Mouse (Mus musculus): ENCODE data around the gene Fam3b. TPM values are rescaled to one million over a fixed set of nuclear protein-coding genes. Genes with fewer than 3 reads are reported as not detected.

The Fam3b gene
- polyA plus RNA-seq, 1 experiment from 2014 or later: not detected

GRCm38 (mm10) chr16:97467993-97468791, 46.4 kb downstream of the Fam3b start:
- WGBS: 85% methylated on average over 4 of the region's 4 CpGs
- no peaks in the 10 kb centered on the region for H3K36me3 ChIP-seq (ENCODE audit: control insufficient read depth, insufficient read depth, low read length)
- no peaks in the 10 kb centered on the region for H3K9me3 ChIP-seq (ENCODE audit: control insufficient read depth, low read length)
- no peak overlapping the region for H3K4me3 ChIP-seq (ENCODE audit: low read length)
- H3K4me2 ChIP-seq (replicated peaks; ENCODE audit: low read depth, low read length): no peak overlapping the region
- H3K27me3 ChIP-seq (ENCODE audit: control insufficient read depth, insufficient read depth, low read length): no peaks in the 10 kb centered on the region
- ATAC-seq (ENCODE audit: low FRiP score, low TSS enrichment): no peak
- H3K4me1 ChIP-seq (ENCODE audit: control insufficient read depth, insufficient read depth, low read length): no peaks in the 10 kb centered on the region
- no peak overlapping the region for H3K9ac ChIP-seq (ENCODE audit: low read depth, low read length)
- H3K27ac ChIP-seq (ENCODE audit: low read depth, low read length): no peak overlapping the region

GRCm38 (mm10) chr16:97467472-97467871, 47.1 kb downstream of the Fam3b start:
- Histone ChIP-seq H3K36me3 (ENCODE audit: control insufficient read depth, insufficient read depth, low read length) (no peaks in the 10 kb centered on the region), H3K4me1 (ENCODE audit: control insufficient read depth, insufficient read depth, low read length) (no peaks in the 10 kb centered on the region), H3K27me3 (ENCODE audit: control insufficient read depth, insufficient read depth, low read length) (no peaks in the 10 kb centered on the region), H3K9ac (ENCODE audit: low read depth, low read length) (no peak overlapping the region), H3K4me2 (replicated peaks; ENCODE audit: low read depth, low read length) (no peak overlapping the region), H3K27ac (ENCODE audit: low read depth, low read length) (no peak overlapping the region), H3K4me3 (ENCODE audit: low read length) (no peak overlapping the region), H3K9me3 (ENCODE audit: control insufficient read depth, low read length) (no peaks in the 10 kb centered on the region)
- WGBS: 78% methylated on average over 3 of the region's 3 CpGs
- no peak for ATAC-seq (ENCODE audit: low FRiP score, low TSS enrichment)

GRCm38 (mm10) chr16:97466182-97466957, 48.2 kb downstream of the Fam3b start:
- no peak for ATAC-seq (ENCODE audit: low FRiP score, low TSS enrichment)
- no peaks in the 10 kb centered on the region for H3K27me3 ChIP-seq (ENCODE audit: control insufficient read depth, insufficient read depth, low read length)
- H3K9ac ChIP-seq (ENCODE audit: low read depth, low read length): no peak overlapping the region
- H3K4me3 ChIP-seq (ENCODE audit: low read length): no peak overlapping the region
- H3K4me1 ChIP-seq (ENCODE audit: control insufficient read depth, insufficient read depth, low read length): no peaks in the 10 kb centered on the region
- no peaks in the 10 kb centered on the region for H3K36me3 ChIP-seq (ENCODE audit: control insufficient read depth, insufficient read depth, low read length)
- H3K4me2 ChIP-seq (replicated peaks; ENCODE audit: low read depth, low read length): no peak overlapping the region
- 51% methylated on average over 4 of the region's 4 CpGs for WGBS
- H3K9me3 ChIP-seq (ENCODE audit: control insufficient read depth, low read length): no peaks in the 10 kb centered on the region
- no peak overlapping the region for H3K27ac ChIP-seq (ENCODE audit: low read depth, low read length)

DNA sequence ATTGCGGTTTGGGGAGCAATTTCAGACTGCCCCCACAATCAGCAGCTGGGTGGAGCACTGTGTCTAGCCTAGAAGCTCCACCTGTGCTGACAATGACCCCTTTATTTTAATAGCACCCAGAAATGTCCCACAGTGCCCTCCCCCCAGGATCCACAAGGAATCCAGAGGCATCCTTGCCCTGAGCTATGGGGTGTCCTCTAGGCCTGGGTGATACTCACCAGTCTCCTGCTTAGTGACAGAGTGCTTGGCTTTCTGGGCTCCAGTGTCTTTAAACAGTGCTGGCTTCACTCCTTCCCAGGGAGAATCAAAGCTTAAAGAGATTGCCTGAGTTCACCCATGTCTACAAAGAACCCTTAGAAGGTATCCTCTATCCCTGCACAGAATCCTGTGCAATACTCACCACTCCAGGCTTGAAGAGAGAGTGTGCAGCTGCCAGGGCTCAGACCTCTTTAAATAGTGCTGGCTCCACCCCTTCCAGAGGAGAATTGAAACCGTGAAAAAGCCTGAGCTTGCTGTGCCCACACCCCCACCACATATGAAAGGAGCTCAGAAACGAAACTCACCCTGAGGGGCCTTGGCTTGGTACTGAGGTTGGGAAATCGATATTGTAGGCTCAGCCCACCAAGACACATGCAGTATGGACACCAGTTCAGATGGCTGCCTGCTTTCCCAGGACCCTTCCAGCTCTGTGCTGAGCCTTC, 52.0 kb downstream of the Fam3b start, which contains the start of gene Mx1:
Mx1 (minus strand) TSS at position 427 of the 701 bp plus-strand sequence.
- no peak for ATAC-seq (ENCODE audit: low FRiP score, low TSS enrichment)
- no peak within 1 kb of the TSS for H3K4me3 ChIP-seq (ENCODE audit: low read length)

DNA sequence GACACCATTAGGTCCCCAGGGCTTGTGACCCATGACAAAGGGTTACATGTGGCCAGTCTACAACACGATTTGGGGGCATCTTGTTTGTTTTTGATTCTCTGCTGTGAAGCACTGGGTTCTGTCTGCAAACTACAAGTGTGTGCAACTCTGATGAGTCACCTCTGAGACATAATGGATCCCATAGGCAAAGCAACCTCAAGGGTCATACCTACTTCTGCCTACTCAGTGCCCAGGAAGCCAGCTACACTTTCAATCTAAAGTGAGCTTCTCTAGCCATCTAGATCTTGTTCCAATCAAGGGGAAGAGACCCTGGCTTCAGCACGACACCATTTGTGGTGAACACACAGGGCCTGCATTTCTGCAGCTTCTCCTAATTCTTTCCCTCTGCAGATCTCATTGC, 53.3 kb downstream of the Fam3b start:
- H3K27ac ChIP-seq (ENCODE audit: low read depth, low read length): no peak overlapping the region
- no peaks in the 10 kb centered on the region for H3K27me3 ChIP-seq (ENCODE audit: control insufficient read depth, insufficient read depth, low read length)
- 69% methylated on average over 2 of the region's 2 CpGs for WGBS
- H3K4me1 ChIP-seq (ENCODE audit: control insufficient read depth, insufficient read depth, low read length): no peaks in the 10 kb centered on the region
- no peak overlapping the region for H3K4me2 ChIP-seq (replicated peaks; ENCODE audit: low read depth, low read length)
- no peak for ATAC-seq (ENCODE audit: low FRiP score, low TSS enrichment)
- no peak overlapping the region for H3K9ac ChIP-seq (ENCODE audit: low read depth, low read length)
- H3K9me3 ChIP-seq (ENCODE audit: control insufficient read depth, low read length): peaks cover 4% of the 10 kb centered on the region; the same call in 1 of the 2 replicates
- H3K4me3 ChIP-seq (ENCODE audit: low read length): no peak overlapping the region
- H3K36me3 ChIP-seq (ENCODE audit: control insufficient read depth, insufficient read depth, low read length): no peaks in the 10 kb centered on the region

More for the DNA sequence above, 52.0 kb downstream of the Fam3b start, which contains the start of gene Mx1:
- Histone ChIP-seq H3K4me2 (replicated peaks; ENCODE audit: low read depth, low read length) (no peak within 1 kb of the TSS), H3K4me1 (ENCODE audit: control insufficient read depth, insufficient read depth, low read length) (no peaks in the 10 kb centered on the region), H3K36me3 (ENCODE audit: control insufficient read depth, insufficient read depth, low read length) (no peaks in the 10 kb centered on the region), H3K27me3 (ENCODE audit: control insufficient read depth, insufficient read depth, low read length) (no peaks in the 10 kb centered on the region), H3K9me3 (ENCODE audit: control insufficient read depth, low read length) (peaks cover 4% of the 10 kb centered on the region; the same call in 1 of the 2 replicates), H3K9ac (ENCODE audit: low read depth, low read length) (no peak within 1 kb of the TSS), H3K27ac (ENCODE audit: low read depth, low read length) (no peak within 1 kb of the TSS)
- WGBS: 33% methylated on average over 4 of the region's 4 CpGs

DNA sequence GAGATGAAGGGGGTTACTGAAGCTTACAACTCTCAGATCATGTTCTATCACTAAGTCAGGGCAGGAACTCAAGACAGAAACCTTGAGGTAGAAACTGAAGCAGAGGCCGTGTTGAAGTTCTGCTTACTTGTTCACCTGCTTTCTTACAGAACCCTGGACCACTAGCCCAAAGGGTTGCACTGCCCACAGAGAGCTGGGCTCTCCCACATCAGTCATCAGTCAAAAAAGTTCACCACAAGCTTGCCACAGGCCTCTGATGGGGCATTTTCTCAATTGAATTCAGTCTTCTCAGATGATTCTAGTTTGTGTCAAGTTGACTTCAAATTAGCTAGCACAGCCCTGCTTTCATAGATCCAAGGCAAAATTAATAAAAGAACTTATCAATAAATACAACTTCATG, 54.8 kb downstream of the Fam3b start:
- Histone ChIP-seq H3K4me1 (ENCODE audit: control insufficient read depth, insufficient read depth, low read length) (no peaks in the 10 kb centered on the region), H3K27ac (ENCODE audit: low read depth, low read length) (no peak overlapping the region), H3K4me2 (replicated peaks; ENCODE audit: low read depth, low read length) (no peak overlapping the region), H3K36me3 (ENCODE audit: control insufficient read depth, insufficient read depth, low read length) (no peaks in the 10 kb centered on the region), H3K9me3 (ENCODE audit: control insufficient read depth, low read length) (peaks cover 4% of the 10 kb centered on the region; the same call in 1 of the 2 replicates), H3K4me3 (ENCODE audit: low read length) (no peak overlapping the region), H3K9ac (ENCODE audit: low read depth, low read length) (no peak overlapping the region), H3K27me3 (ENCODE audit: control insufficient read depth, insufficient read depth, low read length) (no peaks in the 10 kb centered on the region)
- 54% methylated on average over 1 of the region's 1 CpGs for WGBS
- ATAC-seq (ENCODE audit: low FRiP score, low TSS enrichment): no peak

DNA sequence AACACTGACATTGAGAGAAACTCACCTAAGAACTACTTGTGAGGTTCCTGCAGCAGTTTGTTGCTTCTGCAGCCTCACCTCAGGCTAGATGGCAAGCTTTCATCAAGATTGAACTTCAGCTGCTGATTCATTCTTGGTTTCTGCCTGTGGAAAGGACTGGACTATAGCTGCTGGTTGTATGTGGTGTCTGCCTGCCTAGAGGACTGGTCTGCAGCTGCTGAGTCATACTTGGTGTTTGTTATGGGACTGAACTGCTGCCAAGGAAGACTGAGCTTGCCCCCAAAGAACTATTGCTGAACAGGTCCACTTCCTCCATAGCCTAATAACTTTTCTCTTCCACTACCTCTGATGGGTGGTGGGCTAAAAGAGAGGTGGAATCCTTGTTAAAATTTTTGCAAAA, 67.2 kb downstream of the Fam3b start:
- Histone ChIP-seq H3K4me2 (replicated peaks; ENCODE audit: low read depth, low read length) (no peak overlapping the region), H3K27me3 (ENCODE audit: control insufficient read depth, insufficient read depth, low read length) (no peaks in the 10 kb centered on the region), H3K4me1 (ENCODE audit: control insufficient read depth, insufficient read depth, low read length) (no peaks in the 10 kb centered on the region), H3K9me3 (ENCODE audit: control insufficient read depth, low read length) (no peaks in the 10 kb centered on the region), H3K36me3 (ENCODE audit: control insufficient read depth, insufficient read depth, low read length) (no peaks in the 10 kb centered on the region), H3K4me3 (ENCODE audit: low read length) (no peak overlapping the region), H3K27ac (ENCODE audit: low read depth, low read length) (no peak overlapping the region), H3K9ac (ENCODE audit: low read depth, low read length) (no peak overlapping the region)
- ATAC-seq (ENCODE audit: low FRiP score, low TSS enrichment): no peak

DNA sequence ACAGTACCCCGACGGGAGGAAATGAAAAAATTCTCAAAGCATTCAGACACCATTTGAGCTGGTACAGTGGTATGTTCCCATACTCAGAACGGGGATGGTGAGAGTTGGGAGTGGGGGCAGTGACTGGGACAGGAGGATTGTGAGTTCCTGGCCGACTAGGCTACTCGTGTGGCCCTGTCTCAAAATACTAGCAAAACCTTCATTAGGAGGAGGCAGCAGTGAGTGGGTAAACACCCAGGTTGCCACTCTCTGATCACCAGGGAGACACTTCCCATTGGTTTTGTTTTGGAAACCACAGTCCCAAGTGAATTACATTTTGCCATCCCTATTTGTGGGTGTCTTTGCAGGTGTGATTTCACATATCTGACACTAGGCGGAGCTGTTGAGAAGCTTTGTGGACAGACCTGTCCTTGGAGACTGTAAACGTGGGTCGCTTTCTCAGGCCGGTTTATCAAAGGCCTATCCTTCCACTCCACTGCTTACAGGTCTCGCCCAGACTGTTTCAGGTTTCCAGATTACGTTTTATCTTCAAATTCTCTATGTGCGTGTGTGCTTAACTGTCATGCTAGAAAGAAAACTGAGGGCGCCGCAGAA, 70.8 kb downstream of the Fam3b start:
- peak; percentile 84; the same call in 1 of the 2 replicates for ATAC-seq (ENCODE audit: low FRiP score, low TSS enrichment)
- H3K4me3 ChIP-seq (ENCODE audit: low read length): no peak overlapping the region
- no peak overlapping the region for H3K27ac ChIP-seq (ENCODE audit: low read depth, low read length)
- H3K36me3 ChIP-seq (ENCODE audit: control insufficient read depth, insufficient read depth, low read length): no peaks in the 10 kb centered on the region
- no peak overlapping the region for H3K4me2 ChIP-seq (replicated peaks; ENCODE audit: low read depth, low read length)
- 44% methylated on average over 14 of the region's 14 CpGs for WGBS
- H3K4me1 ChIP-seq (ENCODE audit: control insufficient read depth, insufficient read depth, low read length): no peaks in the 10 kb centered on the region
- H3K9me3 ChIP-seq (ENCODE audit: control insufficient read depth, low read length): no peaks in the 10 kb centered on the region
- H3K9ac ChIP-seq (ENCODE audit: low read depth, low read length): no peak overlapping the region
- no peaks in the 10 kb centered on the region for H3K27me3 ChIP-seq (ENCODE audit: control insufficient read depth, insufficient read depth, low read length)

Measured in kidney, embryonic 14.5 days (tissue).